ENCODE assay signal across 16 mouse cellular contexts in the genomic region with DNA sequence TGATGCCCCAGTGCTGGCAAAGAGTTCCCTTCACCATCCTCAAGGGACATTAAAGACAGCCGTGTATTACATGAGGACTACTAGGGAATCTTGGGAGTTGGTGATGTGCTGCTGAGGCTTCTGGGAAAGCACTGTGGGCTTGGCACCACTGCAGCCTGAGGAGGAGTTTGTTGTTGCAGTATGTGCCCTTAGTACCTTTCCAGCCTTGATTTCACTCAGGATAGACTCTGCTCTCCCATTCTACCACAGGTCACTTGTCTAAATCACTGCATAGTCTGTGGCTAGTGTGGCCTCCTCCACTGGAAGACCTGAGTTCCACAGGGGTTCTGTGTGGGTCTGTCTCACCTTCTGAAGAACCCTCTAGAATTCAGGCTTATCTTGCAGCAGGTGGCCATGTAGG. TPM values are rescaled to one million over a fixed set of nuclear protein-coding genes. Genes with fewer than 3 reads are reported as not detected.
DNase-seq lines count a peak whose midpoint lies in the region; ATAC-seq and TF ChIP-seq lines count a peak whose summit lies in the region.
"Had no signal": no experiment of that assay in that cellular context is flagged by ENCODE, and none has a peak within 500 bp of the region (broad histone marks: within the 10 kb centered on the region; RNA-seq: fewer than 3 reads in every experiment).

No protein-coding gene starts in this region.

- no peaks in the 10 kb centered on the region for H3K9me3 ChIP-seq in hindbrain, embryonic 13.5 days
- no peaks in the 10 kb centered on the region for H3K9me3 ChIP-seq in hindbrain, embryonic 10.5 days
- no peaks in the 10 kb centered on the region for H3K9me3 ChIP-seq in midbrain, postnatal 0 days (ENCODE audit: low read length)
- no peaks in the 10 kb centered on the region for H3K9me3 ChIP-seq in midbrain, embryonic 16.5 days (replicated peaks; ENCODE audit: control insufficient read depth, low read length, poor library complexity, severe bottlenecking)
- H3K9me3 ChIP-seq in liver, embryonic 15.5 days (replicated peaks) = no peaks in the 10 kb centered on the region
- H3K9me3 ChIP-seq: heart, embryonic 13.5 days had no signal

- no peak for DNase-seq in hindbrain, embryonic 10.5 days (ENCODE audit: low spot score)
- no peak for DNase-seq in layer of hippocampus, adult 2 months (ENCODE audit: low spot score in 2 of 2)
- no peak for DNase-seq in layer of hippocampus, adult 18-20 months (ENCODE audit: low spot score in 2 of 2)
- DNase-seq in midbrain, postnatal 0 days (ENCODE audit: low spot score) = no peak
- no peak for DNase-seq in embryo, embryonic 11 days
- DNase-seq: adrenal gland, postnatal 14 days; cerebellum, adult 2 months; forebrain, postnatal 0 days; gastrocnemius, adult 2 months; heart, postnatal 4 days; lung, postnatal 14 days had no signal

- H3K36me3 ChIP-seq in hindbrain, embryonic 13.5 days = peaks cover 47% of the 10 kb centered on the region
- H3K36me3 ChIP-seq in hindbrain, embryonic 10.5 days = peaks cover 48% of the 10 kb centered on the region
- H3K36me3 ChIP-seq in midbrain, postnatal 0 days (ENCODE audit: insufficient read depth, low read length) = peaks cover 34% of the 10 kb centered on the region
- peaks cover 3% of the 10 kb centered on the region; the same call in 1 of the 2 replicates for H3K36me3 ChIP-seq in midbrain, embryonic 16.5 days (ENCODE audit: control insufficient read depth, insufficient read depth, low read length)
- peaks cover 16% of the 10 kb centered on the region for H3K36me3 ChIP-seq in liver, embryonic 15.5 days (replicated peaks)

- 92% methylated on average over 1 of the region's 1 CpGs for WGBS in hindbrain, embryonic 13.5 days
- WGBS in hindbrain, embryonic 10.5 days = 90% methylated on average over 1 of the region's 1 CpGs
- 81% methylated on average over 1 of the region's 1 CpGs for WGBS in midbrain, postnatal 0 days
- 89% methylated on average over 1 of the region's 1 CpGs for WGBS in midbrain, embryonic 16.5 days
- 82% methylated on average over 1 of the region's 1 CpGs for WGBS in liver, embryonic 15.5 days (ENCODE audit: insufficient replicate concordance)

- no peak for ATAC-seq in hindbrain, embryonic 13.5 days (ENCODE audit: low FRiP score)
- ATAC-seq in midbrain, postnatal 0 days (ENCODE audit: low FRiP score) = no peak
- no peak for ATAC-seq in midbrain, embryonic 16.5 days
- no peak for ATAC-seq in liver, embryonic 15.5 days (ENCODE audit: insufficient read depth)
- ATAC-seq: forebrain, postnatal 0 days; intestine, embryonic 16.5 days had no signal

- peak overlapping the region; percentile 71 for H3K9ac ChIP-seq in hindbrain, embryonic 13.5 days
- no peak overlapping the region for H3K9ac ChIP-seq in midbrain, postnatal 0 days (replicated peaks; ENCODE audit: low read length, poor library complexity, severe bottlenecking)
- H3K9ac ChIP-seq in midbrain, embryonic 16.5 days (ENCODE audit: low read depth, low read length) = no peak overlapping the region; the same call in 1 of the 2 replicates
- 0 out of 2 replicates have a peak overlapping the region, but pooled peaks have one; percentile 70 for H3K9ac ChIP-seq in liver, embryonic 15.5 days
- H3K9ac ChIP-seq: forebrain, postnatal 0 days had no signal

- peak overlapping the region; percentile 77; the same call in 1 of the 2 replicates for H3K27ac ChIP-seq in hindbrain, embryonic 13.5 days
- H3K27ac ChIP-seq in hindbrain, embryonic 10.5 days = no peak overlapping the region
- H3K27ac ChIP-seq in layer of hippocampus, adult 2 months = peak overlapping the region; percentile 89
- peak overlapping the region; percentile 26; the same call in 1 of the 2 replicates for H3K27ac ChIP-seq in midbrain, postnatal 0 days (ENCODE audit: low read depth, low read length)
- H3K27ac ChIP-seq in midbrain, embryonic 16.5 days (ENCODE audit: low read length) = no peak overlapping the region
- peak overlapping the region; percentile 93; the same call in 1 of the 2 replicates for H3K27ac ChIP-seq in liver, embryonic 15.5 days (replicated peaks)
- H3K27ac ChIP-seq: gastrocnemius, adult 2 months had no signal

- 0 out of 2 replicates have a peak, but pooled peaks cover 4% of the 10 kb centered on the region for H3K27me3 ChIP-seq in hindbrain, embryonic 13.5 days
- H3K27me3 ChIP-seq in hindbrain, embryonic 10.5 days (ENCODE audit: insufficient read depth, poor library complexity, severe bottlenecking) = peaks cover 11% of the 10 kb centered on the region
- H3K27me3 ChIP-seq in midbrain, postnatal 0 days (ENCODE audit: insufficient read depth, low read length) = no peaks in the 10 kb centered on the region
- H3K27me3 ChIP-seq in midbrain, embryonic 16.5 days (ENCODE audit: control insufficient read depth, insufficient read depth, low read depth, low read length) = no peaks in the 10 kb centered on the region
- no peaks in the 10 kb centered on the region for H3K27me3 ChIP-seq in liver, embryonic 15.5 days

- TF ChIP-seq CTCF in layer of hippocampus, adult 2 months (conservative IDR thresholded peaks at IDR 0.05) = no peak
- TF ChIP-seq CTCF in midbrain, postnatal 0 days (IDR thresholded peaks at IDR 0.05) = no peak

- no peak overlapping the region for H3K4me2 ChIP-seq in hindbrain, embryonic 13.5 days
- H3K4me2 ChIP-seq in midbrain, postnatal 0 days (ENCODE audit: low read depth, low read length, poor library complexity, severe bottlenecking) = no peak overlapping the region
- no peak overlapping the region for H3K4me2 ChIP-seq in midbrain, embryonic 16.5 days (ENCODE audit: low read length)
- no peak overlapping the region; the same call in 1 of the 2 replicates for H3K4me2 ChIP-seq in liver, embryonic 15.5 days

- no peak overlapping the region for H3K4me3 ChIP-seq in hindbrain, embryonic 13.5 days
- no peak overlapping the region for H3K4me3 ChIP-seq in hindbrain, embryonic 10.5 days
- no peak overlapping the region for H3K4me3 ChIP-seq in layer of hippocampus, adult 2 months
- H3K4me3 ChIP-seq in midbrain, postnatal 0 days (ENCODE audit: low read depth, low read length) = no peak overlapping the region
- H3K4me3 ChIP-seq in midbrain, embryonic 16.5 days (ENCODE audit: low read depth, low read length) = no peak overlapping the region
- no peak overlapping the region for H3K4me3 ChIP-seq in liver, embryonic 15.5 days (replicated peaks)
- H3K4me3 ChIP-seq: gastrocnemius, adult 2 months had no signal

- H3K4me1 ChIP-seq in hindbrain, embryonic 13.5 days (replicated peaks) = peaks cover 18% of the 10 kb centered on the region
- H3K4me1 ChIP-seq in hindbrain, embryonic 10.5 days (replicated peaks) = peaks cover 19% of the 10 kb centered on the region
- H3K4me1 ChIP-seq in midbrain, postnatal 0 days (ENCODE audit: insufficient read depth, low read length) = peaks cover 5% of the 10 kb centered on the region; the same call in 1 of the 2 replicates
- peaks cover 15% of the 10 kb centered on the region for H3K4me1 ChIP-seq in midbrain, embryonic 16.5 days (ENCODE audit: control insufficient read depth, insufficient read depth, low read length)
- H3K4me1 ChIP-seq in liver, embryonic 15.5 days (replicated peaks) = peaks cover 52% of the 10 kb centered on the region

RNA-seq across cellular contexts. Expression of gene Gnptg, which starts 19.2 kb away (rescaled TPM):
- polyA plus RNA-seq in hindbrain, embryonic 13.5 days (2015; fragmentation: Nextera tagmentation; extraction: Ambion mirVana) = 91.6 and 94.0 TPM in 2 replicates
- polyA plus RNA-seq in hindbrain, embryonic 10.5 days (2016; fragmentation: Nextera tagmentation; extraction: Ambion mirVana) = 63.3 and 73.2 TPM in 2 replicates
- total RNA-seq in layer of hippocampus, adult 2 months (2021) = 10 to 100 TPM; 73.7 to 77.4 TPM
- total RNA-seq in layer of hippocampus, adult 18-20 months (2021) = 10 to 100 TPM; 71.1 to 73.5 TPM
- 97.2 and 104 TPM in 2 replicates for total RNA-seq in midbrain, postnatal 0 days (2014; rRNA removed)
- 127 and 134 TPM in 2 replicates for polyA plus RNA-seq in midbrain, postnatal 0 days (2015; fragmentation: Nextera tagmentation; extraction: Ambion mirVana)
- 99.8 and 114 TPM in 2 replicates for polyA plus RNA-seq in midbrain, embryonic 16.5 days (2015; fragmentation: Nextera tagmentation; extraction: Ambion mirVana)
- 19.5 and 21.6 TPM in 2 replicates for polyA plus RNA-seq in liver, embryonic 15.5 days (2015; fragmentation: Nextera tagmentation; extraction: Ambion mirVana)

RNA-seq across cellular contexts. Expression of gene Tsr3, which starts 19.2 kb away (rescaled TPM):
- 59.6 and 62.9 TPM in 2 replicates for polyA plus RNA-seq in hindbrain, embryonic 13.5 days (2015; fragmentation: Nextera tagmentation; extraction: Ambion mirVana)
- polyA plus RNA-seq in hindbrain, embryonic 10.5 days (2016; fragmentation: Nextera tagmentation; extraction: Ambion mirVana) = 76.9 and 86.4 TPM in 2 replicates
- 10 to 100 TPM; 25.0 to 26.2 TPM for total RNA-seq in layer of hippocampus, adult 2 months (2021)
- 10 to 100 TPM; 22.9 to 23.7 TPM for total RNA-seq in layer of hippocampus, adult 18-20 months (2021)
- total RNA-seq in midbrain, postnatal 0 days (2014; rRNA removed) = 39.6 and 40.1 TPM in 2 replicates
- 74.2 and 76.2 TPM in 2 replicates for polyA plus RNA-seq in midbrain, postnatal 0 days (2015; fragmentation: Nextera tagmentation; extraction: Ambion mirVana)
- polyA plus RNA-seq in midbrain, embryonic 16.5 days (2015; fragmentation: Nextera tagmentation; extraction: Ambion mirVana) = 57.4 and 61.2 TPM in 2 replicates
- polyA plus RNA-seq in liver, embryonic 15.5 days (2015; fragmentation: Nextera tagmentation; extraction: Ambion mirVana) = 18.9 and 19.1 TPM in 2 replicates

RNA-seq across cellular contexts. Expression of gene Unkl, which starts 32.5 kb away (rescaled TPM):
- 11.3 and 11.9 TPM in 2 replicates for polyA plus RNA-seq in hindbrain, embryonic 13.5 days (2015; fragmentation: Nextera tagmentation; extraction: Ambion mirVana)
- polyA plus RNA-seq in hindbrain, embryonic 10.5 days (2016; fragmentation: Nextera tagmentation; extraction: Ambion mirVana) = 8.5 and 8.6 TPM in 2 replicates
- total RNA-seq in layer of hippocampus, adult 2 months (2021) = 10 to 100 TPM; 36.4 to 40.6 TPM
- 10 to 100 TPM; 41.7 to 43.6 TPM for total RNA-seq in layer of hippocampus, adult 18-20 months (2021)
- total RNA-seq in midbrain, postnatal 0 days (2014; rRNA removed) = 34.1 and 34.7 TPM in 2 replicates
- 17.3 and 19.5 TPM in 2 replicates for polyA plus RNA-seq in midbrain, postnatal 0 days (2015; fragmentation: Nextera tagmentation; extraction: Ambion mirVana)
- polyA plus RNA-seq in midbrain, embryonic 16.5 days (2015; fragmentation: Nextera tagmentation; extraction: Ambion mirVana) = 18.3 and 19.2 TPM in 2 replicates
- 8.8 and 9.6 TPM in 2 replicates for polyA plus RNA-seq in liver, embryonic 15.5 days (2015; fragmentation: Nextera tagmentation; extraction: Ambion mirVana)

RNA-seq across cellular contexts. Expression of gene Baiap3, which starts 35.4 kb away (rescaled TPM):
- polyA plus RNA-seq in hindbrain, embryonic 13.5 days (2015; fragmentation: Nextera tagmentation; extraction: Ambion mirVana) = 6.4 and 6.5 TPM in 2 replicates
- 2.3 and 3.5 TPM in 2 replicates for polyA plus RNA-seq in hindbrain, embryonic 10.5 days (2016; fragmentation: Nextera tagmentation; extraction: Ambion mirVana)
- total RNA-seq in layer of hippocampus, adult 2 months (2021) = 10 to 100 TPM in 1 of 2 experiments, 1 to 10 TPM in 1; 9.9 to 10.5 TPM
- total RNA-seq in layer of hippocampus, adult 18-20 months (2021) = 1 to 10 TPM; 5.8 to 7.8 TPM
- 94.2 and 98.4 TPM in 2 replicates for total RNA-seq in midbrain, postnatal 0 days (2014; rRNA removed)
- 48.4 and 49.9 TPM in 2 replicates for polyA plus RNA-seq in midbrain, postnatal 0 days (2015; fragmentation: Nextera tagmentation; extraction: Ambion mirVana)
- polyA plus RNA-seq in midbrain, embryonic 16.5 days (2015; fragmentation: Nextera tagmentation; extraction: Ambion mirVana) = 30.2 and 38.1 TPM in 2 replicates
- 0.30 and 0.58 TPM in 2 replicates for polyA plus RNA-seq in liver, embryonic 15.5 days (2015; fragmentation: Nextera tagmentation; extraction: Ambion mirVana)

RNA-seq across cellular contexts. Expression of gene BC003965, which starts 36.4 kb away (rescaled TPM):
- polyA plus RNA-seq in hindbrain, embryonic 13.5 days (2015; fragmentation: Nextera tagmentation; extraction: Ambion mirVana) = 33.1 and 35.0 TPM in 2 replicates
- 35.6 and 36.3 TPM in 2 replicates for polyA plus RNA-seq in hindbrain, embryonic 10.5 days (2016; fragmentation: Nextera tagmentation; extraction: Ambion mirVana)
- total RNA-seq in layer of hippocampus, adult 2 months (2021) = 10 to 100 TPM; 20.4 to 22.0 TPM
- 10 to 100 TPM; 19.5 to 21.2 TPM for total RNA-seq in layer of hippocampus, adult 18-20 months (2021)
- total RNA-seq in midbrain, postnatal 0 days (2014; rRNA removed) = 16.8 and 17.9 TPM in 2 replicates
- polyA plus RNA-seq in midbrain, postnatal 0 days (2015; fragmentation: Nextera tagmentation; extraction: Ambion mirVana) = 30.2 and 30.3 TPM in 2 replicates
- polyA plus RNA-seq in midbrain, embryonic 16.5 days (2015; fragmentation: Nextera tagmentation; extraction: Ambion mirVana) = 33.7 and 33.8 TPM in 2 replicates
- polyA plus RNA-seq in liver, embryonic 15.5 days (2015; fragmentation: Nextera tagmentation; extraction: Ambion mirVana) = 16.6 and 16.7 TPM in 2 replicates

Comparison
In these comparisons a context has a peak if more than half of its experiments do, and no peak if none do; other contexts are left out.
1. H3K27ac ChIP-seq: peak in hindbrain, embryonic 13.5 days (single experiment), layer of hippocampus, adult 2 months (single experiment), midbrain, postnatal 0 days (single experiment) and liver, embryonic 15.5 days (single experiment); none in hindbrain, embryonic 10.5 days (single experiment) and midbrain, embryonic 16.5 days (single experiment).
2. H3K9ac ChIP-seq: peak in hindbrain, embryonic 13.5 days (single experiment) and liver, embryonic 15.5 days (single experiment); none in midbrain, postnatal 0 days (single experiment) and midbrain, embryonic 16.5 days (single experiment).